Mouse (Mus musculus) lung, adult 2 months (tissue): ENCODE results near the gene Rgs17. TPM values are rescaled to one million over a fixed set of nuclear protein-coding genes. Genes with fewer than 3 reads are reported as not detected.

Experiments used
- DNase-seq: peaks from one replicate; pipeline ENCODE4 v3.0.0; 2022
- H3K4me1 ChIP-seq: fragments of 200-500 bp; 2 replicates; pipeline ENCODE4 v1.6.1; 2011; ENCODE audit warnings: low read length; ENCODE audit not compliant: control insufficient read depth, insufficient read depth
- H3K4me3 ChIP-seq: fragments of 200-500 bp; replicated peaks from 2 replicates; pipeline ENCODE3; 2011; ENCODE audit warnings: low read depth, mild to moderate bottlenecking, control low read depth, low read length; ENCODE audit errors: extremely low read depth
- CTCF ChIP-seq: fragments of 200-500 bp; IDR thresholded peaks from 2 replicates; pipeline ENCODE4 v1.5.1; 2011; ENCODE audit warnings: mild to moderate bottlenecking, low read length, control low read depth; ENCODE audit not compliant: insufficient read depth
- POLR2A ChIP-seq: fragments of 200-500 bp; IDR thresholded peaks from 2 replicates; pipeline ENCODE4 v1.6.1; 2011; ENCODE audit warnings: low read depth, mild to moderate bottlenecking, control low read depth, low read length, borderline replicate concordance; ENCODE audit errors: extremely low read depth
- WGBS: fragments of 180-500 bp; shearing (Covaris S2); methylation state at CpG from one replicate; pipeline ENCODE4 v1.1.7; 2018; 5-methylcytosine and 5-hydroxymethylcytosine counted together
- polyA plus RNA-seq: library from polyadenylated mRNA; depleted of rRNA; stranded (reverse); fragments of >200 nt; gene quantifications from 2 replicates; pipeline ENCODE4 v1.2.3, GENCODE M21; 2012; rRNA removed

Rgs17 gene
- polyA plus RNA-seq, 1 experiment = 0.09 TPM

DNA sequence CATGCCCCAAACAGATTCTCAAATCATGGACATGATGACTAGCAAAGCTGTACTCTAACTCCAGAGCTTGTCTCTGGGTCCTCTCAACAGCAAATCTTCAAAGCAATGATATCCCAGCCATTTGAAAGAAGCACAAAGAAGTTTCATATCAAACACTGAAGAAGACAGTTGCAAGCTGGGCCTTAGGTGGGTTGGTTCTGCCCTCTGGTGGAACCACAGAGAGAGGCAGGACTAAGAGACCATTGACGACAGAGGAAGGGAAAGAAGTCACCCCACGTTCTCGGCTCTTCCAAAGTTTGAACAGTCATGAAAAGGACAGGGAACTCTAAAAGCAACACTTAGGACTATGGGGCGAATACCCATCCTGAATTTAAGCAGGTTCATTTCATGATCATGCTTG lies 135.3 kb downstream of the Rgs17 start:
- no peak for DNase-seq
- 12% methylated on average over 4 of the region's 4 CpGs for WGBS
- no peaks in the 10 kb centered on the region for H3K4me1 ChIP-seq
- TF ChIP-seq POLR2A (no peak), CTCF (peak; percentile 73)
- H3K4me3 ChIP-seq = no peak overlapping the region

Other genes starting within 250 kb of the Rgs17 start
- 0.98 and 1.1 TPM in 2 replicates for gene Fbxo5, start 116.8 kb downstream of the Rgs17 start, polyA plus RNA-seq
- 2.4 TPM in 2 replicates for gene Mtrf1l, start 98.5 kb downstream of the Rgs17 start, polyA plus RNA-seq